Mouse (Mus musculus): Measurements from ENCODE around the gene Safb. TPM values are rescaled to one million over a fixed set of nuclear protein-coding genes. Genes with fewer than 3 reads are reported as not detected.
"Not testable (repeated sequence)": the region's sequence is repeated elsewhere in the genome, so short reads cannot be mapped to it uniquely, and the experiment has no call there.

The Safb gene
- total RNA-seq, 1 experiment from 2014 or later: 262 TPM

- no peak for ATAC-seq (ENCODE audit: extremely low read depth, insufficient number of reproducible peaks, low FRiP score, poor library complexity, severe bottlenecking)
Observed at GRCm38 (mm10) chr17:56604422-56604821, 19.8 kb downstream of the Safb start.

- no peak for ATAC-seq (ENCODE audit: extremely low read depth, insufficient number of reproducible peaks, low FRiP score, poor library complexity, severe bottlenecking)
Observed at GRCm38 (mm10) chr17:56605431-56605830, 20.8 kb downstream of the Safb start.

- no peak for ATAC-seq (ENCODE audit: extremely low read depth, insufficient number of reproducible peaks, low FRiP score, poor library complexity, severe bottlenecking)
Observed at GRCm38 (mm10) chr17:56607521-56608062, 23.0 kb downstream of the Safb start.

GRCm38 (mm10) chr17:56608699-56609098 lies 24.1 kb downstream of the Safb start:
- no peak for ATAC-seq (ENCODE audit: extremely low read depth, insufficient number of reproducible peaks, low FRiP score, poor library complexity, severe bottlenecking)

- peak; percentile 90 for ATAC-seq (ENCODE audit: extremely low read depth, insufficient number of reproducible peaks, low FRiP score, poor library complexity, severe bottlenecking)
Observed at GRCm38 (mm10) chr17:56609452-56610171, 25.0 kb downstream of the Safb start, which contains the start of gene 2410015M20Rik. TSS of gene 2410015M20Rik (minus strand) at chr17:56609771.

- ATAC-seq (ENCODE audit: extremely low read depth, insufficient number of reproducible peaks, low FRiP score, poor library complexity, severe bottlenecking): no peak
Observed at GRCm38 (mm10) chr17:56611323-56611722, 26.7 kb downstream of the Safb start.

- no peak for ATAC-seq (ENCODE audit: extremely low read depth, insufficient number of reproducible peaks, low FRiP score, poor library complexity, severe bottlenecking)
Observed at GRCm38 (mm10) chr17:56611861-56612564, 27.4 kb downstream of the Safb start.

GRCm38 (mm10) chr17:56612565-56612939 lies 27.9 kb downstream of the Safb start:
- ATAC-seq (ENCODE audit: extremely low read depth, insufficient number of reproducible peaks, low FRiP score, poor library complexity, severe bottlenecking): not testable (repeated sequence)

GRCm38 (mm10) chr17:56613236-56613844 lies 28.7 kb downstream of the Safb start, which contains the start of gene Rpl36:
TSS of gene Rpl36 (plus strand) at chr17:56613416.
- ATAC-seq (ENCODE audit: extremely low read depth, insufficient number of reproducible peaks, low FRiP score, poor library complexity, severe bottlenecking): peak; percentile 69

- not testable (repeated sequence) for ATAC-seq (ENCODE audit: extremely low read depth, insufficient number of reproducible peaks, low FRiP score, poor library complexity, severe bottlenecking)
Observed at GRCm38 (mm10) chr17:56613893-56614292, 29.3 kb downstream of the Safb start.

GRCm38 (mm10) chr17:56614391-56615135 lies 29.9 kb downstream of the Safb start:
- ATAC-seq (ENCODE audit: extremely low read depth, insufficient number of reproducible peaks, low FRiP score, poor library complexity, severe bottlenecking): no peak

- no peak for ATAC-seq (ENCODE audit: extremely low read depth, insufficient number of reproducible peaks, low FRiP score, poor library complexity, severe bottlenecking)
Observed at GRCm38 (mm10) chr17:56615136-56615784, 30.6 kb downstream of the Safb start.

GRCm38 (mm10) chr17:56615792-56616191 lies 31.2 kb downstream of the Safb start:
- ATAC-seq (ENCODE audit: extremely low read depth, insufficient number of reproducible peaks, low FRiP score, poor library complexity, severe bottlenecking): no peak

GRCm38 (mm10) chr17:56616725-56617124 lies 32.1 kb downstream of the Safb start:
- ATAC-seq (ENCODE audit: extremely low read depth, insufficient number of reproducible peaks, low FRiP score, poor library complexity, severe bottlenecking): no peak

- no peak for ATAC-seq (ENCODE audit: extremely low read depth, insufficient number of reproducible peaks, low FRiP score, poor library complexity, severe bottlenecking)
Observed at GRCm38 (mm10) chr17:56617628-56618027, 33.0 kb downstream of the Safb start.

- no peak for ATAC-seq (ENCODE audit: extremely low read depth, insufficient number of reproducible peaks, low FRiP score, poor library complexity, severe bottlenecking)
Observed at GRCm38 (mm10) chr17:56625495-56625894, 40.9 kb downstream of the Safb start.

- no peak for ATAC-seq (ENCODE audit: extremely low read depth, insufficient number of reproducible peaks, low FRiP score, poor library complexity, severe bottlenecking)
Observed at GRCm38 (mm10) chr17:56626260-56626659, 41.6 kb downstream of the Safb start.

- ATAC-seq (ENCODE audit: extremely low read depth, insufficient number of reproducible peaks, low FRiP score, poor library complexity, severe bottlenecking): peak; percentile 95
Observed at GRCm38 (mm10) chr17:56626754-56627470, 42.3 kb downstream of the Safb start, which contains the start of gene Lonp1. TSS of gene Lonp1 (minus strand) at chr17:56626887.

Measured in neutrophil, adult 5-6 weeks (primary cell).